Mouse (Mus musculus) E14TG2a.4 (cell line): ENCODE data around the gene Acvr1b.

Experiments used
- CTCF ChIP-seq: conservative IDR thresholded peaks from 2 replicates; pipeline ENCODE4 v1.5.1; 2014; ENCODE audit warnings: low read length
- NANOG ChIP-seq: IDR thresholded peaks from 2 replicates; pipeline ENCODE4 v1.6.1; 2014; ENCODE audit warnings: borderline replicate concordance, low read length, mixed read lengths
- POU5F1 ChIP-seq: IDR thresholded peaks from 2 replicates; pipeline ENCODE4 v1.6.1; 2014; ENCODE audit warnings: low read length, borderline replicate concordance

DNA sequence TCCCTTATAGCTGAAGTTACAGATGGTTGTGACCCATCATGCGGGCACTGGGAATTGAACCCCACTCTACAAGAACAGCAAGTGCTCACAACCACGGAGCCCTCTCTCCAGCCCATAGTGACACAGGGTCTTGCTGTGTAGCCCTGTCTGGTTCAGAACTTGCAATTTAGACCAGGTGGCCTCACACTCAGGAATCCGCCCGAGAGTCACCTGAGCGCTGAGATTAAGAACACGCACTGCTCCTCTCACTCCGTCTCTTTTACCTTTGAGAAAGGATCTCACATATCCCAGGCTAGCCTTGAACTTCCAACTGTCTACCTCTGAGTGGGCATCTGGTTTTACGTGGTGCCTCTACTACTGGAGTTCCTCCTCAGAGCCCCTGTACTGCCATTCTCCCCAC is 10.4 kb downstream of the Acvr1b start:
- TF ChIP-seq CTCF (no peak), POU5F1 (no peak), NANOG (no peak)
